Mouse (Mus musculus) CH12F3 (cell line): ENCODE results near the gene Olfr1369-ps1.
"Not testable (repeated sequence)": the region's sequence is repeated elsewhere in the genome, so short reads cannot be mapped to it uniquely, and the experiment has no call there.

Source experiments
- in situ Hi-C: fragments of 300-500 bp; cut with MboI; formaldehyde crosslinking; loops from 2 replicates; pipeline ENCODE4 v1.14.3; 2020; ENCODE audit warnings: low sequenced_read_pairs

Olfr1369-ps1 gene

GRCm38 (mm10) chr13:21111183-21111582 lies at the start of gene Olfr1369-ps1:
Gene Olfr1369-ps1 (plus strand): TSS chr13:21111483.
- in situ Hi-C loops, result not testable (repeated sequence)

- in situ Hi-C loops, result no loop called here
Observed at GRCm38 (mm10) chr13:21066021-21066420, 45.3 kb upstream of the Olfr1369-ps1 start.

GRCm38 (mm10) chr13:21074847-21075246 lies 36.4 kb upstream of the Olfr1369-ps1 start, which contains the start of gene Olfr1370:
Gene Olfr1370 (minus strand): TSS chr13:21074947.
- in situ Hi-C loops, result no loop called here

GRCm38 (mm10) chr13:21082686-21083085 lies 28.6 kb upstream of the Olfr1369-ps1 start:
- in situ Hi-C loops, result no loop called here

GRCm38 (mm10) chr13:21109759-21110158 lies 1.5 kb upstream of the Olfr1369-ps1 start:
- in situ Hi-C loops, result no loop called here

GRCm38 (mm10) chr13:21110441-21110840 lies 842 bp upstream of the Olfr1369-ps1 start:
- in situ Hi-C loops, result no loop called here

- in situ Hi-C loops, result no loop called here
Observed at GRCm38 (mm10) chr13:21114121-21114520, 2.8 kb downstream of the Olfr1369-ps1 start.

- in situ Hi-C loops, result not testable (repeated sequence)
Observed at GRCm38 (mm10) chr13:21129339-21129738, 18.1 kb downstream of the Olfr1369-ps1 start, which contains the start of gene Olfr263. Gene Olfr263 (plus strand): TSS chr13:21129639.

- in situ Hi-C loops, result no loop called here
Observed at GRCm38 (mm10) chr13:21142421-21142820, 31.1 kb downstream of the Olfr1369-ps1 start.

GRCm38 (mm10) chr13:21145767-21146166 lies 34.5 kb downstream of the Olfr1369-ps1 start, which contains the start of gene Olfr1368:
Gene Olfr1368 (minus strand): TSS chr13:21145867.
- in situ Hi-C loops, result no loop called here

- in situ Hi-C loops, result loop anchor here (10.0 kb wide), 1 partner anchor 851 kb away; no protein-coding TSS in a partner anchor
Observed at GRCm38 (mm10) chr13:21155888-21156287, 44.6 kb downstream of the Olfr1369-ps1 start.

GRCm38 (mm10) chr13:21158071-21158470 lies 46.8 kb downstream of the Olfr1369-ps1 start:
- in situ Hi-C loops, result loop anchor here (10.0 kb wide), 1 partner anchor 853 kb away; no protein-coding TSS in a partner anchor

GRCm38 (mm10) chr13:21158785-21159474 lies 47.6 kb downstream of the Olfr1369-ps1 start:
- in situ Hi-C loops, result loop anchor here (10.0 kb wide), 1 partner anchor 854 kb away; no protein-coding TSS in a partner anchor

- in situ Hi-C loops, result loop anchor here (10.0 kb wide), 1 partner anchor 855 kb away; no protein-coding TSS in a partner anchor
Observed at GRCm38 (mm10) chr13:21159475-21159819, 48.2 kb downstream of the Olfr1369-ps1 start.

GRCm38 (mm10) chr13:21160041-21160511 lies 48.8 kb downstream of the Olfr1369-ps1 start:
- in situ Hi-C loops, result no loop called here

GRCm38 (mm10) chr13:21160657-21161590 lies 49.6 kb downstream of the Olfr1369-ps1 start:
- in situ Hi-C loops, result no loop called here

GRCm38 (mm10) chr13:21161591-21161990 lies 50.3 kb downstream of the Olfr1369-ps1 start:
- in situ Hi-C loops, result no loop called here

GRCm38 (mm10) chr13:21162591-21162990 lies 51.3 kb downstream of the Olfr1369-ps1 start:
- in situ Hi-C loops, result no loop called here

- in situ Hi-C loops, result no loop called here
Observed at GRCm38 (mm10) chr13:21166936-21167909, 55.9 kb downstream of the Olfr1369-ps1 start.

GRCm38 (mm10) chr13:21167910-21168300 lies 56.6 kb downstream of the Olfr1369-ps1 start:
- in situ Hi-C loops, result no loop called here
